Mouse (Mus musculus) layer of hippocampus, adult 18-20 months (tissue): Measurements from ENCODE around the gene Ccdc152. TPM values are rescaled to one million over a fixed set of nuclear protein-coding genes. Genes with fewer than 3 reads are reported as not detected.
A peak's percentile ranks its signal among the peaks of the same experiment; 100 is the strongest.
"Not testable (repeated sequence)": the region's sequence is repeated elsewhere in the genome, so short reads cannot be mapped to it uniquely, and the experiment has no call there.

ENCODE experiments used
- DNase-seq, 2 experiments: peaks; one replicate each; pipeline ENCODE4 v3.0.0; 2022; ENCODE audit warnings: low spot score in 2 of 2
- total RNA-seq, 2 experiments: library from RNA; stranded (reverse); gene quantifications; 2 replicates each; pipeline ENCODE4 v1.2.3; 2021

The Ccdc152 gene
- total RNA-seq, 2 experiments from 2014 or later = not detected

DNA sequence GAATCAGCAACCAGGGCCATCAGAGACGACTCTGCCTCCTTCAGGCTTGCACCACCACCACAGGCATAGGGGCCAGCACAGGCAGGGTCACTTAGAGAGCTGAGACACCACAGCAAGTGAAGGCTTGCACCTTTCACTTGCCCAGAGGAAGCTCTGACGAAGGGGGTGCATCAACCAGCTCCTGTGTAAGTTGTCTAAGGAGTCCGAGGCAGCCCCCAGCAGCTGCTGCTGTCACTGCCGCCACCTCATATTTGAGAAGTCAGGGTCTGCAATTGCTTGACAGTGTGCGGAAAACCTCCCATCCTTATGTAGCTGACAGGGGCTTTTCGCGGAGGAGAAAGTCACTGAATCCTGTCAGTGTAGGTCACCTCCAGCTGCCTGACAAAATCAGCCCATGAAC is 24.1 kb downstream of the Ccdc152 start:
- no peak for DNase-seq

DNA sequence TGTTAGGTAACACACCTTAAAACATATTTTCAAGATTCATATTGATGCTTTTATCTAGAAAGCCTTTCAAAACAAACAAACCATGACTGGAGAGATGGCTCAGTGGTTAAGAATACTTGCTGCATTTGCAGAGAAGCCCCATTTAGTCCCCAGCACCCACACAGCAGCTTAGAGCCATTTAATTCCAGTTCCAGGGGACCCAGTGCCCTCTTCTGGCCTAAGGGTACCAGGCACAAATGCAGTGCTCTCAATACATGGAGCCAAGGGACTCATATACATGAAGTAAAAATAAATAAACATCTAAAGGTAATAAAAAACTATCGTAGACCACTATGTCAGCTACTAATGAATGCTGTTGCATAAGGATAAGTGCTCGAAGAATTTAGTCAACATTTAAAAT is 25.9 kb downstream of the Ccdc152 start:
- no peak for DNase-seq

DNA sequence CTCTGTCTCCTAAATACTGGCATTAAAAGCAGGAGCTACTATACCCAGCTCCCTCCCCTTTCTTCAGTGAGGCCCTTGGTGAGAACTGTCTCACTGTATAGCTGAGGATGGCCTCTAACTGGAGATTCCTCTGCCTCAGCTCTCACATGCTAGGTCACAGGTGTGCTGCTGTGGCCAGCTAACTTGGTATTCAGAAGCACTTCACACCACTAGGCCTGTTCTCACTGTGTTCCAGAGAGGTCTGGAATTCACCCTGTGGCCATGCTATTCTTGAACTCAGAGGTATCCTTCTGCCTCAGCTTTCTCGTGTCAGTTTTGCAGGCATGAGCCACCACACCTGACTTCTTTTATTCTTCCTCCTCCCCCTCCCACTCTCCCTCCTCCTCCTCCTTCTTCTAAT is 30.1 kb downstream of the Ccdc152 start:
- DNase-seq = no peak

DNA sequence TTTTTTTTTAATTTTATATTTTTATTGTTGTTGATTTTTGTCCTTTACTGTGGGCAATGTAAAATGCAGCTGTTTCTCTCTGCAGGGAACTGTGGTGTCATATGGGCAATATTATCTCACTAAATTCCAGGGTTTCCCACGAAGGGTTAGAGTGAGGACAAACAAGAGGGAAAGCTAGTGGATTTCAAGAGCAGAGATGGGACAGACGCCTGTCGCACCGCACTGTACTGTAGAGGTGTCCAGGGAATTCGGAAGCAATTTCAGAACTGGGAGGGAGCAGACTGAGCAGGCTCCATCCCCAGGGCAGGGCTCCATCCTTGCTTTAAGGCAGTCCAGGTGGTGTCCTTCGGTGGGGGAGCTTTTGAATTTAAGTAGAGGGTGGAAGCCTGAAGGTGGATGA is 32.1 kb downstream of the Ccdc152 start:
- DNase-seq = no peak

DNA sequence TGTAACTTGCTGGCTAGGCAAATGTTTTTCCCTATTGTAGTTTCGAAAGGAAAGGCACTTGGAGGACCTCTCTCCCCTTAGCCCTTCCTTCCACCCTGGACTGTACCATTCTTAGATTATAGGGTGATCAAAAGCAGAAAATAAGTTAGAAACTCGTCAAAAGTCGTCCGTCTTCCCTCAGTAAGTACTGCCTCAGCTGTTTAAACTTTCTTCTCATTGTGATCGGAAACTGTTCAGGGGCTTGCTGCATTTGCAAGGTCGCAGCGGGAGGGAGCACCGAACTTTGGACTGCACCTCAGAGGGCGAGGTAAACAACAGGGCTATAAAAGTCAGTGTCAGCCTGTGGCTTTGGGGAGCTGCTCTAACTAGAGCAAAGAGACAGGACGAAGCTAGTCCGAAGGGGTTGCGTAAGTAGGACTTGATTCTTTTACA is 32.7 kb downstream of the Ccdc152 start:
- DNase-seq = peak; percentile 15 to 65

DNA sequence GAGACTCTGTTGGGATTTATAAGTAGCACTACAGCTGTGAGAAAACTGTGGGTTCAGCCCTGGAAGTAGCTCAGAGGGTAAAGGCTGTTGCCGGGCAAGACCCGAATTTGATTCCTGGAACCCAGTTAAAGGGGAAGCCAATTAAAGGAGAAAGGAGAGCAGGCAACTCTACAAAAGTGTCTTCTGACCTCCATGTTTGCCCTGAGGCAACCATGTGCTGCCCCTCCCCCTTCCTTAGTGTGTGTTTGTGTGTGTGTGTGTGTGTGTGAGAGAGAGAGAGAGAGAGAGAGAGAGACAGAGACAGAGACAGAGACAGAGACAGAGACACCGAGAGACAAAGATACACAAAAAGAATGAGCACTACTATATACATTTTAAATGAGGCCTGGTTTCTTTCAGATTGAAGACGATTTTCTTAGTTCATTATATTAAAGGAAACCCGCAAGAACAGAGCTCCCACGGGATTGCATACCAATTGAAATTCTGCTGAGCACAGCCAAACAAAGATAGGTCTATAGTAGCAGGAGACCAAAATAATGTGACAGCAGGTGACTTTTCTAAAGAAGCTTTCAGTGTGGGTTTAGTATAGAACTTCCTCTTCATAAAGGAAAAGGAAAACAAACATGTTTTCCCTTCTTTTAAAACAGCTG is 33.2 kb downstream of the Ccdc152 start:
- no peak for DNase-seq

DNA sequence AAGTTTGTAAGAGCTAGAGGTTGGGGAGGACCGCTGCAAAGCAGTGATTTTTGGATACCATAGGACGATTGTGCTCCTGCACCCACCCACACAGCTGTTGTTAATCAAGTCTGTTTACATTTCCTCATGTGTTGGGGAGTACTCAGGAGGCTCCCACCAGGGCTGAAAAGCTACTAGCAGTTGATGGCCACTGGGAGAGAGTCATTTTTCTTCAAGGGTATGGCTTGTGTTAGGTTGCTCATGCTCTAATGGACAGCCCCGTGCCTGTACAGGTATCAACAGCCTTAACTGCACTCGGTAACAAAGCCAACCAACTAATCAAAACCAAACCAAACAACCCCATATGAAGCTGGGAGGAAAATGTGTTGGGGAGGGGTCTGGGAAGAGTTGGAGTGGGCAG is 33.8 kb downstream of the Ccdc152 start:
- DNase-seq = no peak

DNA sequence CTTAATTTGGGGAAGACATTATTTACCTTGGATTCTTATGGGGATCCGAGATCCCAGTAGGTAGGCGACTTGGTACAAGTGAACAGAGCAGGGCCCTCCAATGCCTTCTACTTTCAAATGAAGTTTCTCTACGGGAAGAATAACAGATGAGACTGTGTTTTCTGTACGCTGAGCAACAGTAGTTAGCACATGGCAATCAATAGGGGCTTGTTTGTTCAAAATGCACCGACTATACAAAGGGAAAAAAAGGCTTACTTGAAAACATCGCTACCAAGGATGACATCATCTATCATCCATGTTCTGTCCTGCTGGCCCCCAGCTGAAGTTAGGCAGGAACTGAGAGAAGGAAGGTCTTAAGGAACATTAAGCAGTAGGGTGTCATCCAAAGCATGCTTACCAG is 35.1 kb downstream of the Ccdc152 start, which contains the start of gene Selenop:
TSS of gene Selenop (plus strand) at position 301 of the 400 bp plus-strand sequence.
- no peak for DNase-seq

DNA sequence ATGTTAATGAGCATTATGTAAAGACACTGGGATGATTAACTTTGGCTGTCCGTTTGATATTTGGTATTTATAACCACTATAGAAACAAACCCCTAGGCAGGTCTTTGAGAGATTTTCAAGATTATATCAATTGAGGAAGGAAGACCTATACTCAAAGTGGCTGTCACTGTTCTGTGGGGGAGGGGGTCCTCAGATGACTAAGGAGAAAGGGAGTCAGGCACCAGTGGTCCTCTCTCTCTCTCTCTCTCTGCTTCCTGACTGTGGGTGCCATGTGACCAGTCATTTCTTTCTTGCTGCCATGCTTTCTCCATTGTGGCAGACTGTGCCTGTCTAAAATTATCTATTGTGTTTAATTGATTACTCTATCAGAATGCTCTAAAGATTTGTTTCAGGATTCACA is 38.5 kb downstream of the Ccdc152 start:
- DNase-seq = no peak

DNA sequence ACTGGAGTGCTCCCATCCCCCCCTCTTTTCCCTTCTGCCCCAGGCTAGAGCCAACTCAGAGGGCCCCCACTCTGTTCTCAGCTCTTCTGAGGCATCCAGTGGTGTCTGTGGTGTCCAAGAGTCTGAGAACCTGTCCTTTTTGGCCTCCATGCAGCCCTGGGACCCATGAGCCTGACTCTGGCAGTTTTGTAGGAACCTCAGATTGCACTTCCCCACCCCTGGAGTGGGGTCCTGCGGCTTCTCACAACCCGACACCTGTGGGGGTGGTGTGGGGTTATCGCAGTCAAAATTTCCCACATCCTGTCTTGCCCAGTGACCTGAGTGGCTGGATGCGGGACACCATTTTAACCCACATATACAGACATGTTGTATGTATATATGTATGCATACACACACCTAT is 39.0 kb downstream of the Ccdc152 start:
- no peak for DNase-seq

DNA sequence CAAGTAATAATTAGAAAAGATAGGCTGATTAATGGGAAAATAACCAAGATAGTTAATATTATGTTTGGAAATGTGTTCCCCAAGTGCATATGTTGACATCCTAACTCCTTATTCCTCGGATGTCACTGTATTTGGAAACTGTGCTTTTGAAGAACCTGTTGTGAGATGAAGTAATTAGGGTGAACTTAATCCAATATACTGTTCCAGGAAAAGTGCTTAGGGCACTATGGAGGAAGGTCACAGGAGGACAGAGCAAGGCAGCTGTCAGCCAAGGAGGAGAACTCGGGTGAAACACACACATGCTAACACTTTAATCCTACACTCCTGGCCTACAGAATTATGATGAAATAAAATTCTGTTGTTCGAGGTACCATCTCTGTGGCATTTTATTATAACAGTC is 40.4 kb downstream of the Ccdc152 start:
- no peak for DNase-seq

DNA sequence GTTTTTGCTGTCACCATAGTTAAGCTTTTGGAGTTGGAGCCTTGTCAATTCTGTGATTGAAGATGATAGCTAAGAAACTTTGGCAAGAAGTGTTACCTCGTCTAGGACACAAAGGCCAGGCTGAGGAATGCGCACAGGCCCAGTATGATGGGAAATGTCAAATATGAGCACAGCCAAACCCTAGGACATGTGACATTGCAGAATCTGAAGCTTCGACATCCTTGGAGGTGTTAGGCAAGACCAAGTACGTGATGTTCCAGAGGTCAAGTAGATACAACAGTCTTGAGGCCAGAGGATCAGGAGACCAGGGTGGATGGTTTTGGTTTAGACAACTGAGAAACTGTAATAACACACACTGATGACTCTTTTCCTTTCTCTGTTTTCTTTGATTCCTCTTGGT is 43.0 kb downstream of the Ccdc152 start:
- DNase-seq = no peak

DNA sequence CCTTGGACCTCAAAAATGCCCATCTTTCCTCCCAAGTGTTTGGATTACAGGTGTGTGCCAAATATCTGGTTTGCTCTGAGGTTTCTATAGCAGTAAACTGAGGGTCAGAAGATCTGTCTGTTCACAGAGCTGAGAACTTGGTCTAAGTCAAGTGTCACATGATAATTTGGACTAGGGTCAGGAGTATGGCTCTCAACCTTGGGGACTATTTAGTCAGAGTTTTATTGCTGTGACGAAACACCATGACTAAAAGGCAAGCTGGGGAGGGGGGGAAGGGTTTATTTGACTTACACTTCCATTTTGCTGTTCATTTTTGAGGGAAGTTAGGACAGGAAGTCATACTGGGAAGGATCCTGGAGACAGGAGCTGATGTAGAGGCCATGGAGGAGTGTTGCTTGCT is 44.3 kb downstream of the Ccdc152 start:
- no peak for DNase-seq

DNA sequence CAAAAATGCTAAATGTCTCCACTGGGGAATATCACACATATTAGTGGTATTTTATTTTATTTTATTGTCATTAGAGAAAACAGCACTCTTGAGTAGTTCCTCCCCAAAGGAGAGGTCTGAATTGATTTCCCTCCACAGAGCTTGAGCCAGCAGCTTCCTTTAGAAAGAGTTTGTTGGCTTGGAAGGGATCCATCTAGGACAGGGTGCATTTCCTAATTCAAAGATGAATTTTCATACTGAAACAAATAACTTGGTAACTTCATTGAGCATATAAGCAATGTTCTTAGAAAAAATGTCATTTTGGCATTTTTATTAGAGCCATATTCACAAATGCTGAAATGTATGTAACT is 51.6 kb downstream of the Ccdc152 start:
- no peak for DNase-seq

DNA sequence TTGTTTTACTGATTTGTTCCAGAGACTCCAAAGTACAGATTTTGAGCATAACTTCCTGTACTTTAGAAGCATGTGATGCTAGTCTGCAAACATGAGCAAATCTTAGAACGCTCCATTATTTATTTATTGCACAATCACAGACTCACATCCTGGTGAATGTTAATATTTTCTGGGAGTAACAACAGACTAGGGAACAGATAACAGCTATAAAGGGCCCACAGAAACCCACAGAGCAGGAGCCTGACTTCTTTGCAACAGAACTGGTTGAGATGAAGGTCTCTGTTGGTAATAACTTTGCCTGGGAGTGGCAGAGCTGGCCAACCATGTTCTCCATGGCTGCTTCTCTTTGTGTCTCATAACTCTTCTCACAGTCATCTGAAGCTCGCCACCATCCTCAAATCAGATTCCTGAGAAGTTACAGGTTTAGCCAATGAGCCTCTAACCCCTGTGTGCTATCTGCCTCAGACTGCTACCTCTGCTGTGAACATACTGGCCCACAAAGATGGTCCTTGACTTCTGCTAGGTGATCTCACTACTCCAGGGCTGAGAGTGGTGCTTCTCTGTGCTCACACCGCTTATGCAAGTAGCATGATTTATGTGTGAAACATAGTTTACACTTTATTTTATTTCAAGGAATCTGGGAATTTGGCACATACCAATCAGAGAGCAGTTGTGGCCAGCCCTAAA is 52.2 kb downstream of the Ccdc152 start:
- DNase-seq = no peak

DNA sequence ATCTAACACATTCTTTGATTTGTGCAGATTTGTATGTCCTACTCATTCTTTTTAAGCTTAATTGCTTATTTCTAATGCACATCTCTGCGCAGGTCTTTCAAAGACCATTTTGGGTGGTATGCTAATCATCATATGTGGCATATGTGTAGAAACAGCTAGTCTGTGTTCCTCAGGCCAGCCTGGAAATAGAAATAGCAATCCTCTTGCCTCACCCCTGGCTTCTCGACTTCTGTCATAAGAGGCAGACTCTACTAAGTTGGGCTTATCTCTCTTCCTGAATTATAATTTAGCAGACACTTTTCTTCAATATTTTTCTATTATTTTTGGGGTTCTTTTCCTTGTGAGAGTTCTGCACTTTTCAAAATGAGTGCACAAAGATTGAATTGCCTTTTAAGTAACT is 52.7 kb downstream of the Ccdc152 start:
- no peak for DNase-seq

DNA sequence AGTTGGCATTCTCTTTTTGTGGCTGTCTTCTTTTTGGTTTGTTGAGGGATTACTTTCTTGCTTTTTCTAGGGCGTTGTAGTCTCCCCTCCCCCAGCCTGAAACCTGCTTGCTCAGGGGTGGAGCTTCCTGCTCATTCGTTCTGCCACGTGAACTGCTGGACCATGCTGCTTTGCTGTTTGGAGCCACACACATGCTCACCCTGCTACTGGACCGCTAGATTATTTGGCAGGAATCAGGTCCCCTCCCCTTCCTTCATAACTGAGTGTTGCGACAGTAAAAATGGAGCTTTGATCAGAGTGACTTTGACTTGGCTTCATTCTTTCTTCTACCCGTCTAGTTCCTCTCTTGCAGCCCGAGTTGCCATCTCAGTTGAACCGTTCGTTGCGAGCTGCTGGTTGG is 58.3 kb downstream of the Ccdc152 start:
- not testable (repeated sequence) for DNase-seq

DNA sequence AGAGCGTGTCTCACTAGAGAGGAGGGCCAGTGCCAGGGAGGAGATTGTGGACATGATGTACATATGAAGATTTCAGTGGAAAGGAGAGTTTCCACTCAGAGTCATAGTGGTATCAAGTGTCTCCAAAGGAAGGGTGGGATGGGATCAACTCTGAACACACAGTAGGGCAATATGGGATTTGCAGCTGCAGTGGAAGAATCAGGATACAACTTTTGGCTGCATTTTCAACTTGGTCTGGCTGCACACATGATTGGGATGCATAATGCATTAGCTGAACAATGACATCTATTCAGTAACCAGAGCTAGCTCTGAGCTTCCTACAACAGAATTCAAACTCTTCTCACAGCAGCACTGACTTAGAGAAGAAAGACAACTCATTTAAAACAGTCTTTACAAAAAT is 65.4 kb downstream of the Ccdc152 start:
- peak in 1 of 2 experiments; percentile 53 for DNase-seq

DNA sequence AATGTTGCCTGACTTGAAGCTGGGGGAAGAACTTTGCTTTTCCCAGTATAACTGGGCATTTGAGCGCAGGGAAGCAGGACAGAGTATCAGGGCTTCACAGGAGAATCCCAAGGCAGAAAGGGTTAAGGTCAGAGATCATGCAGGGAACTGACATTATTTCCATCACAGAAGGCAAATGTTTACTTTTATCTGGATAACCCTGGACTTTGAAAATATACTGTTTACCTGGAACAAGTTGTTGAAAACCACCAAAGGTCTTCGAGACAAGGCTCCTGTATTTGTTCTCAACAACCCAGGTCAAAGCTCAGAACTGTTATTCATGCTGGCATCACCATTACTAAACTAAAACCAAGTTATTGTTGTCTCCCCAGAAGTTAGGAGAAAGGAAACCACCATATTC is 67.0 kb downstream of the Ccdc152 start:
- no peak for DNase-seq

DNA sequence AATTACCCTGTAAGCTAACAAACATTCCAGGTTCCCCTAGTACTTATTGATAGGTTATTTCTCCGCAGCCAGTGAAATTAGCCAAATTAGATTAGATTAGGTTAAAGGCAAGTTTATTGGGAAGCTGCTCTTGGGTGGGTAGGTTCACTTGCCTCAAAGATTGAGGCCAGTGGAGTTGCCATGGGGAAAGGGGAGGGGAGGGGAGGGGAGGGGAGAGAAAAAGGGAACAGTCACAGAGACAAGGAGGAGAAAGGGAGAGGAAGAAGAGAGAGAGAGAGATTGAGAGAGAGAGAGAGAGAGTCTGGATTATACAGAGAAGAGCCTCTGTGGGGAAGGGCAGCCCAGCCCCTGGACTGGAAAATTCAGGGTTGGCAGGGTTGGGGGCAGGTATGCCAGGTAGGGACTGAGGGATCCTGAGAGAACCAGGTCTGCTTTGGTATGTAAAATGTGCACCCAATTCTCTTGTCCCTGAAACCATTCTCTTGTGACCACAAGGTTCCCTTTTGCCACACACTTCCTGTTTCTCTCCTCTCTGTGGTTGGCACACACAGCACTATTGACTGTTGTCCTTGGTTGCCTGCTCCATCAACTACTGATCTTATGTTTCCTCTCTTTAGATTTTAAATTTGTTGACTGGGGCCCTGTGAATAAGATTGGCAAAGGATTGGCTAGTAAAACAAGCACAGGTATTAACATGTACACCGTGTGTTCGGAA is 69.3 kb downstream of the Ccdc152 start:
- DNase-seq = no peak

DNA sequence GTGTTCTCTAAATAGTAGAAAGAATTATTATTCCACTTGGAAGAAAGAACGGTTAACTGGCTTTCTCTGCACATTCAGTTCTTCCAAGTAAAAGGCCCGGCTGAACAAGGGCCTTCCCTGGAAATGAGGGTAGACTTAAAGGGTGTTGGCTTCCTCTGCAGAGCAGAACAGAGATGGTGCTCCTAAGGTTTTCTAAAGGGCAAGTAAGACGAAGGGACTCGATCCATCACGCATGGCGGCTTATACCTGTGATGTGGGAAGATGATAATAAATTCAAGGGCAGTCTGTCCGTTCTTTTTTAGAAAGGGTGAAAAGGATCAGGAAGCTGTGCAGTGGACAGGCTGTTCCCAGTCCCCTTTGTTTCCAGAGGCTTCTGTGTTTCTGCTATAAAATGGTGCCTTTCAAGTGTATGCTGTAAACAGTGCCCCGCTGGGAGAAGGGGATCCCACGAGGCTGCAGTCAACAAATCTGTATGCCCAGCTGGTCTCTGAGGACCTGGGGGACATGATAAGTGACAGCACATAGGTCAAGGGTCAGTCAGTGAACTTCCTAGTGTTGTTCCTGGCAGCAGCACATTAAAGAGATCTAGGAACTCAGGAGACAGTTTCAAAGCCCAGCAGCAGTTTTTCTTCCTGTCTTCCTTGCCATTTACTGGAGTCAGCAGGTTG is 71.0 kb downstream of the Ccdc152 start:
- DNase-seq = peak in 1 of 2 experiments; percentile 27

DNA sequence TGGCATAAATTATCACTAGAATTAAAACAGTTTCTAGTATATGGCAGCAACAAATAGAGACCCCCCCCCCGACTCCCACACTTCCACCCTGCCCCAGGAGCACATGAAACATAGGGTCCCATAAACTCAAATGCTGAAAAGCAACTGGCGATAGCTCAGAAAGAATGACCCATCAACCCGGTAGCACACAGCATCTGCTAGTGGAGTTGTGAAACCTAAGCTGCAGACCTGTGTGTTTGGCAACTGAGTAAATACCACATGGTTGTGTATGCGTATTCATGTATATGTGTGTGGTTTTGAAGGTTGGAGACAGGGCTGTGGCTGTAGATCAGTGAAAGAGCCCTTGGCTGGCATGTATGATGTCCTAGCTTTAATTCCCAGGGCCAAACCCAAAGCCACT is 72.3 kb downstream of the Ccdc152 start:
- no peak for DNase-seq
